Mouse (Mus musculus): ENCODE data around the gene Dppa3.
A peak's percentile ranks its signal among the peaks of the same experiment; 100 is the strongest.
"Not testable (repeated sequence)": the region's sequence is repeated elsewhere in the genome, so short reads cannot be mapped to it uniquely, and the experiment has no call there.

Gene Dppa3

DNA sequence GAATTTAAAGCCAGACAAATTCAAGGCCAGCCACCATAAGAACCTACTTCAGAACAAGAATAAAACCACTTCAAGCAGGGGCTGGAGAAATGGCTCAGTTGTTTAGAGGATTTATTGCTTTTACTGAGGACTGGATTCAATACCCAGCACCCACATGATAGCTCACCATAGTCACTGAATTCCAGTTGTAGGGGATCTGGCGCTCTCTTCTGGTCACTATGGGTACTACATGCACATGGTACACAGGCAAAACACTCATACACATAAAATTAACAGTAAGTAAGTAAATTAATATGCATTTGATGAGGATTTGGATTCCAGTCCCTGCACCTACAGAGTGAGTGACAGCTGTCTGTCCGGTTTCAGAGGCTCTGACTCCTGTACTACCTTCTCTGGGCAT is 12.2 kb upstream of the Dppa3 start:
- no peak for DNase-seq

- no peak for DNase-seq
Measured at GRCm38 (mm10) chr6:122616022-122616421, 10.2 kb upstream of the Dppa3 start.

DNA sequence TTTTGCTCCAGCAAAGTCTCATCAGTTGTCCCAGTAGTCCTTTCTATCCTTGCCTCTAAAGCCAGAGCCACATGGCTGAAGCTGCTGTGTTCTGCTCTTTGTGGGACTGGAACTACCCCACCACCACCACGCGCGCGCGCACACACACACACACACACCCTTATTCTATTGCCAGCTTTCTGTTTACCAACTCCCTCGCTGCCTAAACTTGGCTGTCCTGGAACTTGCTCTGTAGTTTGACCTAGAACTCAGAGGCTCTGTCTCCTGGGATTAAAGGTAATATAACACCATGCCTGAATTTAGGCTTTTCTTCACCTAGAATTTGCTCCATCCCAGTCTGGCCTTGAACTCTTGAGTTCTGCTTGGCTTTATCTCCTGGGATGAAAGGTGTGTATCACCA is 5.1 kb upstream of the Dppa3 start:
- DNase-seq = no peak

- no peak for DNase-seq
Measured at GRCm38 (mm10) chr6:122624480-122624879, 1.7 kb upstream of the Dppa3 start.

DNA sequence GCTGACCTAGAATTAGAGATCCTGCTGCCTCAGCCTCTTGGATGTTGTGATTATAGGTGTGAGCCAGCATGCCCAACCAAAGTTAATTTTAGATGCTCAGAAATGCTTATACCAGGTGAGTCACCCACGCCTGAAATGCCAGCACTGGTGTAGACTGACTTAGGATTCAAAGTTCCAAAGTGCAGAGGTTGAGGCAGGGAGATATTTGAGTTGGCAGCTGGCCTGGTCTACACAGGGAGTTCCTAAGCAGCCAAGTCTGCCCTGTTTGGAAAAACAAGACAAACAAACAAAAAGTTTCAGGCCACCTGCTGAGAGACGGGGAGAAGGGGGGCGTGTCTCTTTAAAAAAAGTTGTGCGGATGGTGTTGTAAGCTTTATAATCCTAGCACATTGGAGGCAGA is 1.1 kb upstream of the Dppa3 start:
- DNase-seq = no peak

GRCm38 (mm10) chr6:122627469-122628108 is 1.4 kb downstream of the Dppa3 start:
- no peak for DNase-seq

- peak; percentile 92 for DNase-seq
Measured at GRCm38 (mm10) chr6:122633411-122633810, 7.2 kb downstream of the Dppa3 start.

- peak; percentile 95 for DNase-seq
Measured at GRCm38 (mm10) chr6:122635315-122635714, 9.1 kb downstream of the Dppa3 start.

DNA sequence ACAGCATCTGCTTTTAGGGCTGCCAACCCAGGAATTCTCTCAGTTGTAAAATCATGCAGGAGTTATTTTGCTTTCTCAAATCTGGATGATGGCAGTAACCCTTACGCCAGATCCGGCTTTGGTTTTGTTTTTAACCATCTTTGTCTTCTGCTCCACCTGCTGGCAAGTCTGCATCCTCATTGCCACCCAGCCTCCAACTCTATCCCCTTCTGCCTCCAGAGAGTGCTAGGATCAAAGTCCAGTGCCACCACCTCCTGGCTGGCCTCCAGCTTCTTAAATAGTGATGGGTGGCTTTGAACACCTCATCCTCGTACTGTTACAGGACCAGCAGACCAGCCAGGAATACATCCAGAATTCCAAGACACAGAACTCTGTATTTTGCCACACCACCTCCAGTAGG is 10.5 kb downstream of the Dppa3 start:
- peak; percentile 91 for DNase-seq

DNA sequence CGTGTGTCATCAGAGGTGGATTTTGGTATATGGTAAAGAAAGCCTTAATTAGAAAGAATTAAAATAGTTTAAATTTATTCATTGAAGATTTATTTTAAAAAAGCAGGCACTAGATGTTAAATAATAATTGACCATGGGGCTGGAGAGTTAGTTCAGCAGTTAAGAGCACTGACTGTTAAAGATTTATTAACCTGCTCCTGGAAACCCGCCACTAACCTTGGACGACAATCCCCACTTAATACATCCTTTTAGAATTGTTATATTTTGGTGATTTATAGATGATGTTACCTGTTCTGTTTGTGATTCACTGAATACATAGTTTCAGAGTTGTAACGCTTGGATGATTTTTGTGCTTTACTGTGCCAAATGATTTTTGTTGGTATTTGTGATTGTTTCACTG is 11.4 kb downstream of the Dppa3 start:
- DNase-seq = not testable (repeated sequence)

DNA sequence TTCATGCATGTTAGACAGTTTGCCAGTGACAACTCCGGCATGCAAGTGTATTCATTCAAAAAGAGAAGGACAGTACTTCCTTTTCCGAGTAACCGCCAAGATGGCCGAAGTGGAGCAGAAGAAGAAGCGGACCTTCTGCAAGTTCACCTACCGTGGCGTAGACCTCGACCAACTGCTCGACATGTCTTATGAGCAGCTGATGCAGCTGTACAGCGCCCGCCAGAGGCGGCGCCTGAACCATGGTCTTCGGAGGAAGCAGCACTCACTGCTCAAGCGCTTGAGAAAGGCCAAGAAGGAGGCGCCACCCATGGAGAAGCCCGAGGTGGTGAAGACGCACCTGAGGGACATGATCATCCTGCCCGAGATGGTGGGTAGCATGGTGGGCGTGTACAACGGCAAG is 18.0 kb downstream of the Dppa3 start:
- not testable (repeated sequence) for DNase-seq

- DNase-seq = peak; percentile 44
Measured at GRCm38 (mm10) chr6:122649903-122650302, 23.7 kb downstream of the Dppa3 start.

DNA sequence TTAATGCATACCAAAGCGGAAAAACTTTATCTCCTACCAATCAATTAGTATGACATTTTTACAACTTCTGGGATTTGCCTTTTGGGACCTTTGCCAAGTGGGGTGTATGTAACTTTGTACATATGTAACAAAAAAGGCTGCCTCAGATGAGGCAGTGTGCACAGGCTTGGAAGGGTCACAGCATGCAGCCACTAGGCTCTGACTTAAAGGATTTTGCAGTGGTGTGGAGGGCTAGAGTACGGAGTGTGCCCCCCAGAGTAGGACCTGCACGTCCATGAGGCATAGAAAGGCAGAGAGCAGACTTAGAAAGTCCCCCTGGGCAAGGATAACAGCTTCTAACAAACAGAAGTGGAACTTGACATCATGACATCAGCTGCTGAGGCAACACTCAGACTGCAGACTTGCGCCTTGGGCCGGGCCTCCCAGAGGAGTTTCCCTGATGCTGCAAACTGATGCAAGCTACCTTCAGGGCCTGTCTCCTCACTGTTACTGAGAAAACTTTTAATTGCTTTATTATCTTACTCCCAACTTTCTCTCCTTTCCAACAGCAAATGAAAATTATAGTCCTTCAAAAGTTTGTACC is 24.3 kb downstream of the Dppa3 start:
- DNase-seq = peak; percentile 95

DNA sequence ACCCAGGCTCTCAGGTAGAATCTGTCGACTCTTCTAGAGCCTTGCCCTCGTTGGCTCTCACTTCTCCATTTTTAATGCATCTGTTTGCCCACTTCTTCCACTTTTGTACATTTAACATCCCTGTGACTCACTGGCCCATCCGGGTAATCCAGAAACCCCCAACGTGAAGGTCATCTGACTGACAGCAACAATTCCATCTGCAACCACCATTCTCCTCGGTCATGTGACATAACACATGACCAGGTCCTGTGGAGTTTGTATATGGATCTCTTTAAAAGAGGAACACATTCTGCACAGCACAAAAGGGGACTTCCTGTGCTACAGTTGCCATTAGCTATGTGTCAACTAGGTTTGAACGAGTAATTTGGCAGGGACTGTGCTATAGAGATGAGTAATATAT is 28.1 kb downstream of the Dppa3 start:
- DNase-seq = peak; percentile 98

- peak; percentile 95 for DNase-seq
Measured at GRCm38 (mm10) chr6:122657630-122658029, 31.4 kb downstream of the Dppa3 start.

DNA sequence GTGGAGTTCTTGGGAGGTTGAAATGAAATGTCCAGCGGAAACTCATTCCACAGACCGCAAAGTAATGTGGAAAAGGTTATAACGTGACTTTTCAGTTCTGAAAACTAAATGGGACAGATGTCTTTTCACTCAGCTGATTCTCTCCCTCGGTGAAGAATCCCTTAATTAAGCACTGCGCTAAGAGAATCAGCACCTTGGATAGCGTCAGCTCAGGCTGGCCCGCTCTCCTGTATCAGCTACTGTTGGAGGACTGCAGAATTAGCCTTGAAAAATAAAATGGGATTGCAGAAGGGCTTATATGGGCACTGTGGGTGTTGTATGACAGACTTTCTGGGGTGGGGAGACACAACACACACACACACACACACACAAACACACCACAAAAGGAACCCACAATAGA is 33.4 kb downstream of the Dppa3 start:
- peak; percentile 50 for DNase-seq

- peak; percentile 82 for DNase-seq
Measured at GRCm38 (mm10) chr6:122660601-122661379, 34.6 kb downstream of the Dppa3 start.

- peak; percentile 80 for DNase-seq
Measured at GRCm38 (mm10) chr6:122662551-122663264, 36.5 kb downstream of the Dppa3 start.

DNA sequence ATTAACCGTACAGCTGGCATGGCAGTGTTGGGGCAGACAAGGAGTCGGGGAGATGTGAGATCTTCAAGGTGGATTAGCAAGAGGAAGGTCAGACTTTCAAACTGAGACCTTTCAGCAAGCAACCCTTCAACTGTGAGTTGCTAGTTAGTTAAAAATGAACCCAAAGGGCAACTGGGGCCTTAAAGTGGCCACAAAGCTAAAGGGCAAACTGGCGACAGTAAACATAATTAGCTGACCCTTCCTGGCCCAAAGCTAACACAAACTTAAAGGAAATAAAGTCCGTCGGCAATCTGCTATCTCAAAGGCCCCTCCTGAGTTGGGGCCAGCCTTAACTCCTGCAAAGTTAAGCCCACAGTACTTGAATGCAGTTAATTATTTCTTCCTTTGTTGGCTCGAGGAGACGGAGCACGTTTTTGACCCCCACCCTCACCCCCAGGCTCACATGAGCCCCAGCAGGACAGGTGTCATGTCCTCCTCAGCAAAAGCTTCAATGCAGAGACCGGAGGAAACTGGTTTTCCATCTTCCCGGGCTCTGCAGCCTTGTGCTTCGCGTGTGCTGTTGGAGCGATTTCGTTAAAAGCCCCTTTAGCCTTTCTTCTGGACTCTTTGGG is 37.5 kb downstream of the Dppa3 start:
- peak; percentile 11 for DNase-seq

DNA sequence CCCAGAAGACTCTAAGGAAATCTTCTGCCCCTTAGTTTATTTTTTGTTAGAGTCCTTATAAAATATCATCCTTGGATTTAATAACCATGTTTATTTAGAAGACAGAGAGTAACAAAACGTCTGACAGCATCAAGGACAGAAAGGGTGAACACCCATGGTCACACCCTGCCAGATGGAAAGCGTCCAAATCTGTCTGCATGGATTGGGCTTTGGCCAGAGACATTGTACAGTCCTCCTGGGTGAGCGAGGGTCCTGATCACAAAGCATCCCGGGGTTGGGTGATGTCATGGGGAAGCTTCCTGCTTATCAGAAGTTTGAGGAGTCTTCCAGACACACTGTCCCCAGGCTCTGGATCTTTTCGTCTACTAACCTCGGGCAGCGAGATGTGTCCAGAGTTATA is 39.7 kb downstream of the Dppa3 start:
- DNase-seq = peak; percentile 71

- DNase-seq = peak; percentile 71
Measured at GRCm38 (mm10) chr6:122667715-122668114, 41.5 kb downstream of the Dppa3 start.

DNA sequence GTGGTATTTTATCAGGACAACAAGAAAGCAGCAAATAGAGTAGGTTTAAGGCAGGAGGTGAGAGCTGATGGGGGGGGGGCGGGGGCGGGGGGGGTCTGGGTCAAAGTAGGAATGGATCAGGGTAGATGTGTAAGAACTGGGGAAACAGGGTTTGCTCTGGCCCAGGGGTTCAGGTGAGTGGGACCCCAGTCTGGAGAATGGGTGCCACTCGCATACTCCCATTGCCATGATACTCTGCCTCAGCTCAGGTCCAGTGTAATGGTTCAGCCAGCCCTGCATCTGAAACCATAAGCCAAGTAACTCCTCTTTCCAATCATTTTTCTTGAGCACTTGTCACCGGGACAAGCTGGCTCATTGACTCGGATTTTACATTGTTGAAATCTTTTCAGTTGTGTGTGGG is 42.6 kb downstream of the Dppa3 start:
- peak; percentile 30 for DNase-seq

Measured in heart, adult 11 months (tissue).